Mouse (Mus musculus) heart, embryonic 10.5 days (tissue): ENCODE results near the gene Gm12569. TPM values are rescaled to one million over a fixed set of nuclear protein-coding genes. Genes with fewer than 3 reads are reported as not detected.
A peak's percentile ranks its signal among the peaks of the same experiment; 100 is the strongest.

Experiments used
- DNase-seq: peaks from one replicate; pipeline ENCODE4 v3.0.0-alpha.2; 2017; ENCODE audit warnings: low spot score
- H3K27ac ChIP-seq: fragments of 300-500 bp; sonication (generic); 2 replicates; pipeline ENCODE4 v1.5.1; 2016; ENCODE audit warnings: mild to moderate bottlenecking
- H3K27me3 ChIP-seq: fragments of 300-500 bp; sonication (generic); 2 replicates; pipeline ENCODE4 v1.6.1; 2016; ENCODE audit warnings: mild to moderate bottlenecking; ENCODE audit not compliant: poor library complexity, insufficient read depth, severe bottlenecking
- H3K36me3 ChIP-seq: fragments of 300-500 bp; sonication (generic); 2 replicates; pipeline ENCODE4 v1.6.1; 2016; ENCODE audit warnings: mild to moderate bottlenecking, moderate library complexity
- H3K4me1 ChIP-seq: fragments of 300-500 bp; sonication (generic); 2 replicates; pipeline ENCODE4 v1.6.1; 2016; ENCODE audit warnings: mild to moderate bottlenecking
- H3K4me3 ChIP-seq: fragments of 300-500 bp; sonication (generic); 2 replicates; pipeline ENCODE4 v1.5.1; 2016; ENCODE audit warnings: mild to moderate bottlenecking, moderate library complexity
- H3K9me3 ChIP-seq: fragments of 300-500 bp; sonication (generic); 2 replicates; pipeline ENCODE4 v1.6.1; 2016; ENCODE audit warnings: mild to moderate bottlenecking, moderate library complexity
- WGBS: fragments of 180-500 bp; shearing (Covaris S2); methylation state at CpG from one replicate; pipeline ENCODE4 v1.1.7; 2016; 5-methylcytosine and 5-hydroxymethylcytosine counted together
- polyA plus RNA-seq: library from polyadenylated mRNA; unstranded; fragments of >200 nt; fragmentation: Nextera tagmentation; extraction: Ambion mirVana; gene quantifications from 2 replicates; pipeline ENCODE4 v1.2.1, GENCODE M21; 2016

Gene Gm12569
- polyA plus RNA-seq, 1 experiment from 2014 or later, result not detected

DNA sequence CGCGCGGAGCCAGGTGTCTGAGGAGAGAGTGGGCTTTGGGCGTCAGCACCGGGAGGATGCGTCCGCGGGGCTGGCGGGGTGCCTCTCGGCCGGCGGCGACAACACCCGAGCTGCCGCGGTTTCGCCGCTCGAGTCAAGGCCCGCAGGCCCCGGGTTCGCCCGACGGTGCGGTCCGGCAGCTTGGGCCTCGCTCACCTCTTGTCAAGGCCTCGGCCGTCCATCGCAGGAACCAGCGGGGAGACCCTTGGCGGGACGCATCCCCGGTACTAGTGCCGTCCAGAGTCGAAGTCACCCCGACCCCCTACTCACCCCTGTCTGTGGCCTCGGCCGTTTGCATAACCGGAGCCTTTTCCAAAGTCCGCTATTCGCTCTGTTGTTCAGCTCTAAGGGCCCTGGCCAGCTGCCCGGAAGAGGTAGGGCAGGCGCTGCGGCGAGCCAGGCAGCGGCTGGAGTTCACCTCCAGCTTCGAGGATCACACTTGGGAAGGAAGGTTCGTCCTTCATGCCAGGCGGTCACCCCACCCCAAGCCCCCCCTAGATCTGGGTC lies 43.1 kb downstream of the Gm12569 start:
- H3K4me3 ChIP-seq, result peak overlapping the region; percentile 97
- H3K27me3 ChIP-seq, result no peaks in the 10 kb centered on the region
- DNase-seq, result no peak
- peaks cover 13% of the 10 kb centered on the region for H3K36me3 ChIP-seq
- WGBS, result under 1% methylated on average over 50 of the region's 50 CpGs
- no peaks in the 10 kb centered on the region for H3K9me3 ChIP-seq
- peak overlapping the region; percentile 99 for H3K27ac ChIP-seq
- peaks cover 23% of the 10 kb centered on the region for H3K4me1 ChIP-seq

GRCm38 (mm10) chr11:51264352-51264751 lies 44.1 kb downstream of the Gm12569 start:
- Histone ChIP-seq H3K9me3 (no peaks in the 10 kb centered on the region), H3K4me3 (peak overlapping the region; percentile 97), H3K4me1 (peaks cover 23% of the 10 kb centered on the region), H3K27me3 (no peaks in the 10 kb centered on the region), H3K27ac (peak overlapping the region; percentile 99; the same call in 1 of the 2 replicates), H3K36me3 (peaks cover 18% of the 10 kb centered on the region)
- no peak for DNase-seq
- WGBS, result 15% methylated on average over 6 of the region's 6 CpGs

GRCm38 (mm10) chr11:51265326-51265725 lies 45.1 kb downstream of the Gm12569 start:
- Histone ChIP-seq H3K27me3 (no peaks in the 10 kb centered on the region), H3K9me3 (no peaks in the 10 kb centered on the region), H3K4me3 (peak overlapping the region; percentile 97), H3K4me1 (peaks cover 23% of the 10 kb centered on the region), H3K27ac (no peak overlapping the region), H3K36me3 (peaks cover 23% of the 10 kb centered on the region)
- no peak for DNase-seq
- 56% methylated on average over 3 of the region's 3 CpGs for WGBS

- Histone ChIP-seq H3K27ac (no peak overlapping the region), H3K4me3 (no peak overlapping the region), H3K27me3 (no peaks in the 10 kb centered on the region), H3K36me3 (peaks cover 87% of the 10 kb centered on the region), H3K4me1 (no peaks in the 10 kb centered on the region), H3K9me3 (no peaks in the 10 kb centered on the region)
- 91% methylated on average over 1 of the region's 1 CpGs for WGBS
- no peak for DNase-seq
Measured at GRCm38 (mm10) chr11:51274418-51274817, 54.1 kb downstream of the Gm12569 start.

Other genes starting within 250 kb of the Gm12569 start
- gene Olfr1377, start 238.5 kb upstream of the Gm12569 start, polyA plus RNA-seq, result not detected in 2 replicates
- not detected in 2 replicates for gene Olfr51, start 216.9 kb upstream of the Gm12569 start, polyA plus RNA-seq
- gene Olfr54, start 206.2 kb upstream of the Gm12569 start, polyA plus RNA-seq, result not detected in 2 replicates
- gene Olfr1375, start 172.4 kb upstream of the Gm12569 start, polyA plus RNA-seq, result not detected in 2 replicates
- gene Zfp354a, start 161.2 kb upstream of the Gm12569 start, polyA plus RNA-seq, result 6.1 and 7.4 TPM in 2 replicates
- gene Clk4, start 41.3 kb downstream of the Gm12569 start, polyA plus RNA-seq, result 71.2 and 86.8 TPM in 2 replicates
- 0.36 and 0.47 TPM in 2 replicates for gene BC049762, start 42.6 kb downstream of the Gm12569 start, polyA plus RNA-seq
- 10.2 and 12.1 TPM in 2 replicates for gene Col23a1, start 69.4 kb downstream of the Gm12569 start, polyA plus RNA-seq